In the genomic region with DNA sequence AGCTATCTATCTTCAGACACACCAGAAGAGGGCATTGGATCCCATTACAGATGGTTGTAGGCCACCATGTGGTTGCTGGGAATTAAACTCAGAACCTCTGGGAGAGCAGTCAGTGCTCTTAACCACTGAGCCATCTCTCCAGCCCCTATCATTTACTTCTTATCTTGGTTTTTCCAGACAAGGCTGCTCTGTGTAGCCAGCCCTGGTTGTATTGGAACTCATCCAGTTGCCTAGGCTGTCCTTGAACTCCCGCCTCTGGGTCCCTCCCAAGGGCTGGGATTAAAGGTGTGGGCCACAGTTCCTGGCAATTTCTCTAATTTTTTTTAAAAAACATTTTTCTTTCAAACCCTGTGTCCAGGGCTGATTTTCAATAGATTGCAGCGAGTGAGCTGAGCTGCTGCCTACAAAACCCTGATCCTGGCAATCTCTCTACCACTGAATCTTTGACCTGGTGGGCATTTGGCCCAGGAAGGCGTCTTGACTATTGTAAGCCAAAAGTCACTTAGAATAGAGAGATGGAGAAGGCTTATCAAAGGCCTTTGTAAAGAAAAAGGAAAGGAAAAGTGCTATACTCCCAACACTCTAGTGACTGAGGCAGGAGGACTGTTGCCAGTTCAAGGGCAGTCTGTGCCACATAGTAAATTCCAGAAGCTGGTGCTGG, we compare ENCODE assay signal across 8 mouse cellular contexts. TPM values are rescaled to one million over a fixed set of nuclear protein-coding genes. Genes with fewer than 3 reads are reported as not detected.
DNase-seq lines count a peak whose midpoint lies in the region; ATAC-seq lines count a peak whose summit lies in the region.

No protein-coding gene starts in this region.

- H3K9me3 ChIP-seq in megakaryocyte, embryonic 14.5 days, result no peaks in the 10 kb centered on the region
- H3K9me3 ChIP-seq in embryonic facial prominence, embryonic 13.5 days, result no peaks in the 10 kb centered on the region
- no peaks in the 10 kb centered on the region for H3K9me3 ChIP-seq in intestine, embryonic 15.5 days
- H3K9me3 ChIP-seq in midbrain, embryonic 15.5 days, result no peaks in the 10 kb centered on the region

- peak overlapping the region; percentile 98 for H3K27ac ChIP-seq in embryonic facial prominence, embryonic 13.5 days
- peak overlapping the region; percentile 96 for H3K27ac ChIP-seq in intestine, embryonic 15.5 days
- peak overlapping the region; percentile 97 for H3K27ac ChIP-seq in midbrain, embryonic 15.5 days

- no peaks in the 10 kb centered on the region for H3K27me3 ChIP-seq in megakaryocyte, embryonic 14.5 days (replicated peaks)
- H3K27me3 ChIP-seq in embryonic facial prominence, embryonic 13.5 days, result no peaks in the 10 kb centered on the region
- H3K27me3 ChIP-seq in intestine, embryonic 15.5 days (replicated peaks), result no peaks in the 10 kb centered on the region
- no peaks in the 10 kb centered on the region for H3K27me3 ChIP-seq in midbrain, embryonic 15.5 days (replicated peaks)

- no peak for DNase-seq in frontal cortex, postnatal 14 days (ENCODE audit: low spot score in 2 of 2)
- no peak for DNase-seq in thymus, postnatal 0 days (ENCODE audit: low spot score)
- DNase-seq in B cell, adult 2 months, result no peak

- WGBS in embryonic facial prominence, embryonic 13.5 days, result 82% methylated on average over 3 of the region's 3 CpGs
- WGBS in intestine, embryonic 15.5 days, result 76% methylated on average over 3 of the region's 3 CpGs
- WGBS in midbrain, embryonic 15.5 days, result 76% methylated on average over 3 of the region's 3 CpGs

- peak overlapping the region; percentile 74 for H3K9ac ChIP-seq in embryonic facial prominence, embryonic 13.5 days
- peak overlapping the region; percentile 44 for H3K9ac ChIP-seq in intestine, embryonic 15.5 days
- peak overlapping the region; percentile 69 for H3K9ac ChIP-seq in midbrain, embryonic 15.5 days

- H3K36me3 ChIP-seq in megakaryocyte, embryonic 14.5 days (replicated peaks; ENCODE audit: low read length), result peaks cover 64% of the 10 kb centered on the region
- H3K36me3 ChIP-seq in embryonic facial prominence, embryonic 13.5 days, result peaks cover 58% of the 10 kb centered on the region
- H3K36me3 ChIP-seq in intestine, embryonic 15.5 days, result peaks cover 15% of the 10 kb centered on the region
- peaks cover 42% of the 10 kb centered on the region for H3K36me3 ChIP-seq in midbrain, embryonic 15.5 days (replicated peaks)

- H3K4me3 ChIP-seq in megakaryocyte, embryonic 14.5 days (replicated peaks), result peak overlapping the region; percentile 94
- H3K4me3 ChIP-seq in embryonic facial prominence, embryonic 13.5 days, result peak overlapping the region; percentile 57
- peak overlapping the region; percentile 39 for H3K4me3 ChIP-seq in intestine, embryonic 15.5 days (replicated peaks)
- peak overlapping the region; percentile 67 for H3K4me3 ChIP-seq in midbrain, embryonic 15.5 days

- peaks cover 87% of the 10 kb centered on the region for H3K4me1 ChIP-seq in megakaryocyte, embryonic 14.5 days
- H3K4me1 ChIP-seq in embryonic facial prominence, embryonic 13.5 days, result peaks cover 23% of the 10 kb centered on the region
- peaks cover 10% of the 10 kb centered on the region for H3K4me1 ChIP-seq in intestine, embryonic 15.5 days (replicated peaks)
- H3K4me1 ChIP-seq in midbrain, embryonic 15.5 days, result peaks cover 31% of the 10 kb centered on the region

- ATAC-seq in megakaryocyte, adult 5-6 weeks (ENCODE audit: poor library complexity, severe bottlenecking), result no peak
- ATAC-seq in embryonic facial prominence, embryonic 13.5 days (ENCODE audit: insufficient number of reproducible peaks, insufficient read depth, low FRiP score, low TSS enrichment, low read depth), result no peak
- no peak for ATAC-seq in intestine, embryonic 15.5 days
- no peak for ATAC-seq in midbrain, embryonic 15.5 days (replicated peaks)

- peak overlapping the region; percentile 61 for H3K4me2 ChIP-seq in embryonic facial prominence, embryonic 13.5 days
- peak overlapping the region; percentile 60 for H3K4me2 ChIP-seq in intestine, embryonic 15.5 days (replicated peaks)
- H3K4me2 ChIP-seq in midbrain, embryonic 15.5 days, result peak overlapping the region; percentile 61

RNA-seq across cellular contexts. Expression of gene Mpdu1, which starts 1.1 kb away (rescaled TPM):
- 16.2 and 31.6 TPM in 2 replicates for polyA plus RNA-seq in megakaryocyte, embryonic 14.5 days (2012; ENCODE audit: insufficient read depth, low replicate concordance)
- 34.9 and 40.9 TPM in 2 replicates for total RNA-seq in megakaryocyte, adult 5-6 weeks (2015)
- total RNA-seq in megakaryocyte, adult 5-6 weeks (2017), result 55.7 and 56.5 TPM in 2 replicates
- polyA plus RNA-seq in embryonic facial prominence, embryonic 13.5 days (2015; fragmentation: Nextera tagmentation; extraction: Ambion mirVana), result 54.3 and 74.9 TPM in 2 replicates
- polyA plus RNA-seq in intestine, embryonic 15.5 days (2015; fragmentation: Nextera tagmentation; extraction: Ambion mirVana), result 60.9 and 63.4 TPM in 2 replicates
- 99.9 and 108 TPM in 2 replicates for polyA plus RNA-seq in midbrain, embryonic 15.5 days (2015; fragmentation: Nextera tagmentation; extraction: Ambion mirVana)
- polyA plus RNA-seq in thymus, postnatal 0 days (2015; fragmentation: Nextera tagmentation; extraction: Ambion mirVana), result 71.1 and 75.2 TPM in 2 replicates

RNA-seq across cellular contexts. Expression of gene Cd68, which starts 4.6 kb away (rescaled TPM):
- 8.7 and 128 TPM in 2 replicates for polyA plus RNA-seq in megakaryocyte, embryonic 14.5 days (2012; ENCODE audit: insufficient read depth, low replicate concordance)
- 302 and 304 TPM in 2 replicates for total RNA-seq in megakaryocyte, adult 5-6 weeks (2015)
- 195 and 219 TPM in 2 replicates for total RNA-seq in megakaryocyte, adult 5-6 weeks (2017)
- 11.4 and 11.9 TPM in 2 replicates for polyA plus RNA-seq in embryonic facial prominence, embryonic 13.5 days (2015; fragmentation: Nextera tagmentation; extraction: Ambion mirVana)
- 13.3 and 14.2 TPM in 2 replicates for polyA plus RNA-seq in intestine, embryonic 15.5 days (2015; fragmentation: Nextera tagmentation; extraction: Ambion mirVana)
- polyA plus RNA-seq in midbrain, embryonic 15.5 days (2015; fragmentation: Nextera tagmentation; extraction: Ambion mirVana), result 9.4 and 10.4 TPM in 2 replicates
- polyA plus RNA-seq in thymus, postnatal 0 days (2015; fragmentation: Nextera tagmentation; extraction: Ambion mirVana), result 32.5 and 33.3 TPM in 2 replicates

RNA-seq across cellular contexts. Expression of gene Sox15, which starts 6.2 kb away (rescaled TPM):
- polyA plus RNA-seq in megakaryocyte, embryonic 14.5 days (2012; ENCODE audit: insufficient read depth, low replicate concordance), result not detected in 2 replicates
- not detected in 2 replicates for total RNA-seq in megakaryocyte, adult 5-6 weeks (2015)
- 0.22 TPM in 1 of 2 replicates, not detected in the other for total RNA-seq in megakaryocyte, adult 5-6 weeks (2017)
- polyA plus RNA-seq in embryonic facial prominence, embryonic 13.5 days (2015; fragmentation: Nextera tagmentation; extraction: Ambion mirVana), result 0.41 and 0.63 TPM in 2 replicates
- polyA plus RNA-seq in intestine, embryonic 15.5 days (2015; fragmentation: Nextera tagmentation; extraction: Ambion mirVana), result 0.20 TPM in 1 of 2 replicates, not detected in the other
- polyA plus RNA-seq in midbrain, embryonic 15.5 days (2015; fragmentation: Nextera tagmentation; extraction: Ambion mirVana), result 0.20 TPM in 1 of 2 replicates, not detected in the other
- polyA plus RNA-seq in thymus, postnatal 0 days (2015; fragmentation: Nextera tagmentation; extraction: Ambion mirVana), result 0.15 and 0.22 TPM in 2 replicates

RNA-seq across cellular contexts. Expression of gene Eif4a1, which starts 10.9 kb away (rescaled TPM):
- 144 and 601 TPM in 2 replicates for polyA plus RNA-seq in megakaryocyte, embryonic 14.5 days (2012; ENCODE audit: insufficient read depth, low replicate concordance)
- 457 and 494 TPM in 2 replicates for total RNA-seq in megakaryocyte, adult 5-6 weeks (2015)
- total RNA-seq in megakaryocyte, adult 5-6 weeks (2017), result 511 and 523 TPM in 2 replicates
- polyA plus RNA-seq in embryonic facial prominence, embryonic 13.5 days (2015; fragmentation: Nextera tagmentation; extraction: Ambion mirVana), result 514 and 625 TPM in 2 replicates
- 517 and 559 TPM in 2 replicates for polyA plus RNA-seq in intestine, embryonic 15.5 days (2015; fragmentation: Nextera tagmentation; extraction: Ambion mirVana)
- polyA plus RNA-seq in midbrain, embryonic 15.5 days (2015; fragmentation: Nextera tagmentation; extraction: Ambion mirVana), result 460 and 473 TPM in 2 replicates
- polyA plus RNA-seq in thymus, postnatal 0 days (2015; fragmentation: Nextera tagmentation; extraction: Ambion mirVana), result 560 and 602 TPM in 2 replicates

RNA-seq across cellular contexts. Expression of gene Senp3, which starts 20.5 kb away (rescaled TPM):
- polyA plus RNA-seq in megakaryocyte, embryonic 14.5 days (2012; ENCODE audit: insufficient read depth, low replicate concordance), result 54.1 and 94.8 TPM in 2 replicates
- total RNA-seq in megakaryocyte, adult 5-6 weeks (2015), result 94.3 and 104 TPM in 2 replicates
- total RNA-seq in megakaryocyte, adult 5-6 weeks (2017), result 68.9 and 80.8 TPM in 2 replicates
- polyA plus RNA-seq in embryonic facial prominence, embryonic 13.5 days (2015; fragmentation: Nextera tagmentation; extraction: Ambion mirVana), result 119 and 122 TPM in 2 replicates
- 62.1 and 63.9 TPM in 2 replicates for polyA plus RNA-seq in intestine, embryonic 15.5 days (2015; fragmentation: Nextera tagmentation; extraction: Ambion mirVana)
- 116 and 122 TPM in 2 replicates for polyA plus RNA-seq in midbrain, embryonic 15.5 days (2015; fragmentation: Nextera tagmentation; extraction: Ambion mirVana)
- polyA plus RNA-seq in thymus, postnatal 0 days (2015; fragmentation: Nextera tagmentation; extraction: Ambion mirVana), result 60.2 and 69.1 TPM in 2 replicates

Comparison
In these comparisons a context has a peak if more than half of its experiments do, and no peak if none do; other contexts are left out.
1. H3K4me3 ChIP-seq: peak in every context shown above with its lines; median percentile 94 in megakaryocyte, embryonic 14.5 days; 67 in midbrain, embryonic 15.5 days; 57 in embryonic facial prominence, embryonic 13.5 days; 39 in intestine, embryonic 15.5 days.